Mouse (Mus musculus) hindbrain, postnatal 0 days (tissue): Measurements from ENCODE around the gene Cped1. TPM values are rescaled to one million over a fixed set of nuclear protein-coding genes. Genes with fewer than 3 reads are reported as not detected.

Source experiments
- ATAC-seq: fragments of 200-750 bp; cut with Nextera tagmentation; 2 replicates; pipeline ENCODE4 v1.8.0; 2017; ENCODE audit warnings: mild to moderate bottlenecking, moderate TSS enrichment, moderate library complexity
- DNase-seq: peaks from one replicate; pipeline ENCODE4 v3.0.0-alpha.2; 2015; ENCODE audit warnings: low spot score
- H3K27ac ChIP-seq: fragments of 300-500 bp; sonication (generic); 2 replicates; pipeline ENCODE4 v1.5.1; 2014; ENCODE audit warnings: mild to moderate bottlenecking
- H3K27me3 ChIP-seq: fragments of 300-500 bp; sonication (generic); 2 replicates; pipeline ENCODE4 v1.6.1; 2014; ENCODE audit warnings: low read length, mixed read lengths; ENCODE audit not compliant: insufficient read depth
- H3K36me3 ChIP-seq: fragments of 300-500 bp; sonication (generic); 2 replicates; pipeline ENCODE4 v1.6.1; 2014; ENCODE audit warnings: low read length, mixed read lengths; ENCODE audit not compliant: insufficient read depth
- H3K4me1 ChIP-seq: fragments of 300-500 bp; sonication (generic); 2 replicates; pipeline ENCODE4 v1.6.1; 2014; ENCODE audit warnings: antibody characterized with exemption, low read length, mixed read lengths; ENCODE audit not compliant: insufficient read depth
- H3K4me2 ChIP-seq: fragments of 300-500 bp; sonication (generic); 2 replicates; pipeline ENCODE4 v1.6.1; 2014; ENCODE audit warnings: low read depth, mild to moderate bottlenecking, low read length, moderate library complexity, mixed read lengths
- H3K4me3 ChIP-seq: fragments of 300-500 bp; sonication (generic); 2 replicates; pipeline ENCODE4 v1.5.1; 2014; ENCODE audit warnings: low read length
- H3K9ac ChIP-seq: fragments of 300-500 bp; sonication (generic); replicated peaks from 2 replicates; pipeline ENCODE4 v1.6.1; 2014; ENCODE audit warnings: mild to moderate bottlenecking, low read length, moderate library complexity, mixed read lengths
- H3K9me3 ChIP-seq: fragments of 300-500 bp; sonication (generic); 2 replicates; pipeline ENCODE4 v1.6.1; 2016; ENCODE audit warnings: low read length, mixed read lengths
- CTCF ChIP-seq: IDR thresholded peaks from 2 replicates; pipeline ENCODE4 v1.5.1; 2016; ENCODE audit warnings: antibody characterized with exemption, control low read depth, low read depth
- WGBS: fragments of 180-500 bp; shearing (Covaris S2); extraction: QIAGEN DNeasy Blood & Tissue Kit; methylation state at CpG from one replicate; pipeline ENCODE4 v1.1.7; 2014; 5-methylcytosine and 5-hydroxymethylcytosine counted together
- polyA plus RNA-seq: library from polyadenylated mRNA; unstranded; fragments of >200 nt; fragmentation: Nextera tagmentation; extraction: Ambion mirVana; gene quantifications from 2 replicates; pipeline ENCODE4 v1.2.1, GENCODE M21; 2015
- total RNA-seq: library from RNA; depleted of rRNA; stranded (reverse); fragments of >200 nt; gene quantifications from 2 replicates; pipeline ENCODE4 v1.2.3, GENCODE M21; 2014; rRNA removed

Cped1 gene
- 2.6 and 4.6 TPM in 2 replicates for total RNA-seq
- 2.5 and 3.1 TPM in 2 replicates for polyA plus RNA-seq

DNA sequence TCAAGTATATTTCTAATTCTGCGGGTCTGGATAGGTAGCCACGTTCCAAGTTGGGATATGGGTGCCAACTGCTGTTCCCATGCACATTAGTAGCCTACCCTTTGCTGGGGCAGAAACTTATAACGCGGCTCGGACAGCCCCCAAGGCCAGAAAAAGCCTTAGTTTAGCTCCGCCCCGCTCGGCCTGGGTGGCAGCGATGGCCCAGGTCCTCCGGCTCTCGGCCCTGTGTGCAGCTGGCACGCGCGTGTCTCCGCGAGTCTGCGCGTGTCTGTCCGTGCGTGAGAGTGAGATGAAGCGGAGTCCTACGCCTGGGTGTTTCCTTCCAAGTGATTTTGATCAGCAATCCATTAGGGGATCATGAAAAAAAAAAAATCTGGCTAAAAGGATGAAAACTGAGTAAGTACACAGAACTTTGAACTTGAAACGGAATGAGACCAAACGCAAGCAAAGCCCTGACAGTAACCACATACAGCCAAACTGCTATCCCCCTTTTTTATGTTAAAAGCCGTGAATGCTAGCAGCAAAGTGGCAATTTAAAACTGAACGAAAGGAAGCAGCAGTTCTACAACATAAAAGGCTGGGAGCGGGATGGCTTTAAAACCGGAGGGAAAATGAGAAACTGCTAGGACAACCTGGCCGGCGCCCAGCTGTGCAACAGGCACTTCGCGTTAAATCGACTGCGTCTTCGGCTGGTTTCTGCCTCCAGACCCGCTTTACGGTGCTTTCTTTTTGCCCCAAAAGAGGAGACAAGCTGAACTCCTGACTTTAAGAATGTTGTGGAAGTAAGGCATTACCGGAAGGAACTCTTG is at the start of gene Cped1:
Gene Cped1, plus strand, starts transcription at position 185 of the 809 bp plus-strand sequence.
- Histone ChIP-seq H3K4me2 (peak within 1 kb of the TSS; percentile 71), H3K4me3 (peak within 1 kb of the TSS; percentile 48), H3K27me3 (peaks cover 9% of the 10 kb centered on the region; the same call in 1 of the 2 replicates), H3K27ac (no peak within 1 kb of the TSS), H3K9ac (peak within 1 kb of the TSS; percentile 6; the same call in 1 of the 2 replicates), H3K36me3 (no peaks in the 10 kb centered on the region), H3K9me3 (no peaks in the 10 kb centered on the region), H3K4me1 (0 out of 2 replicates have a peak, but pooled peaks cover 4% of the 10 kb centered on the region)
- WGBS, result under 1% methylated on average over 38 of the region's 38 CpGs
- DNase-seq (peak; percentile 57), ATAC-seq (peak; percentile 68)
- TF ChIP-seq CTCF, result no peak

DNA sequence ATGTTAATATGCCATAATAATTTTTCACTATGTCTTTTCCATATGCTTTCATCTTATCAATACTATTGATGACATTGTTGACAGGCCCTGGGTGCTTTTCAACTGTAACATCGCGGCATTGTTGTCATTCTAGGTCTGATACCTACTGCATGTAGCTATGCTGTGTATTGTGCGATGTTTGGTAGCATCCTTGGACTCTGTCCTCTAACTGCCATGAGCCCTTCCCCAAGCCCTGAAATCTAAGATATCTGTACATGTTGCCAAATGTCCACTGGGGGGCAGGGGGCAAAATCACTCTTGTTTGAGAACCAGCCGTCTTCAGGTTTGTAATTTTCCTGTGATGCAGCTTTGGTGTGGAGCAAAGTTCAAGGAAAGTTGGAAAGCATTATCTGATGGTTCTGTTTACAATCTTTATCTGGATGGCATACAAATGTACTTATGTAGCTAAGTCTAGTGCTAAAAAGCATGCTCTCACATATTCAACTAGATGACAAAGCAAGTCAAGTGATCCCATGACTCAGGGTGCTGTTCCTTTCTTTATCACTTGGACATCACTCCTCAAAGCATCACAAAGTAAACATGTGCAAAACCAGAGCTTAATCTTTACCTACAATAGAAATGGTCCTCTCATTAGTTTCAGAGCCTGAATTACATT is 47.6 kb upstream of the Cped1 start:
- Histone ChIP-seq H3K9me3 (no peaks in the 10 kb centered on the region), H3K4me1 (no peaks in the 10 kb centered on the region), H3K4me3 (no peak overlapping the region), H3K36me3 (no peaks in the 10 kb centered on the region), H3K4me2 (no peak overlapping the region), H3K27ac (no peak overlapping the region), H3K9ac (no peak overlapping the region), H3K27me3 (no peaks in the 10 kb centered on the region)
- ATAC-seq, result no peak
- WGBS, result 84% methylated on average over 4 of the region's 4 CpGs
- TF ChIP-seq CTCF, result no peak
- DNase-seq, result no peak

DNA sequence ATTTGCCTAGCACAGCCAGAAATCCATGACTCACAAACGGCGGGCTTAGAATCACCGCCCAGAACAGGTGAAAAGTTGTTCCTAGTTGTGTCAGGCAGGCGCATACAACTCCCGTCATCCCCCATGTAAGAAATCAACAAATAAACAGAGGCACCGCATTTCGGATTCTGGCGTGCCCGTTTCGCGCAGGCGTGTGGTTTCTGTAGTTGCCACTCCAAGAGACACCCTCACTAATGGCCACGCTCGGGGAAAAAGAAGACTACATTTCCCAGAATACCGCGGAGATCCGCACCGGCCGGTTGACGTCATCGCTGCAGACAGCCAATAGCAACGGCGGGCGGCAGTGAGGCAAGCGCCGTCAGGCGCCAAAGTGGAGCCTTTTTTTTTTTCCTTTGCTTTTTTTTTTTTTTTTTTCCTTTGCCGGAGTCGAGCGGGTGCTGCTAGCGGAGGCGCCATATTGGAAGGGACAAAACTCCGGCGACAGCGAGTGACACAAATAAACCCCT is 36.4 kb upstream of the Cped1 start, which contains the start of gene Ing3:
Gene Ing3, plus strand, starts transcription at position 346 of the 506 bp plus-strand sequence.
- no peak for TF ChIP-seq CTCF
- 0% methylated on average over 35 of the region's 35 CpGs for WGBS
- Histone ChIP-seq H3K9me3 (no peaks in the 10 kb centered on the region), H3K4me1 (peaks cover 8% of the 10 kb centered on the region), H3K9ac (peak within 1 kb of the TSS; percentile 75), H3K4me2 (peak within 1 kb of the TSS; percentile 84), H3K27ac (peak within 1 kb of the TSS; percentile 99), H3K36me3 (peaks cover 4% of the 10 kb centered on the region; the same call in 1 of the 2 replicates), H3K27me3 (no peaks in the 10 kb centered on the region), H3K4me3 (peak within 1 kb of the TSS; percentile 68)
- DNase-seq (peak; percentile 99), ATAC-seq (peak; percentile 98)

DNA sequence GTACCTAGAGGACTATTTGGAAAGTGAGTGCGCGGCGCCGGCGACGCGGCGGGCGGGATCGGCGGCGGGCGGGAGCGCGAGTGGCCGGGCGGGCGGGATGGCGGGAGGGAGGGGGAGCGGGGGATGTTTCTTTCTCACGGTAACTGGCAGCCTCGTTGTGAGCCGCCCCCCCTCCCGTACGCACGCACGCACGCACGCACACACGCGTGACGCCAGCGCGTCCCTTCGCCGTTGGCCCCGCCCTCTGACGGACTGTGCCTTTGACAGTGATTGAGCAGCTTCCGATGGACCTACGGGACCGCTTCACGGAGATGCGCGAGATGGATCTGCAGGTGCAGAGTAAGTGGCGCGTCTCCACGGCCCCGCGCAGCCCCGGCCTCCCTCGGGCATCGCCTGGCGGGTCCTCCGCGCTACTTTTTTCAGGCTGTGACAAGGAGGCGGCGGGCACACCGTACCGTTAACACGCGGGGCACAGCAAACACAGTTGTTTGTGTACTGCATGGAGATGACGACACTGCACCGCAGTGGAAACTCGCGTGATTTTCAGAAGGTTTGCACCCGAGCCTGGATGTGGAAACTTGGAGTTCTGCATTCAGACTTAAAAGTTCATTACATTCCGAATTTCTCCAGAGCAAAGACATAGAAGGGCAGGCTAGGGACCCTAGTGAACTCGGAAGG is 35.8 kb upstream of the Cped1 start:
- Histone ChIP-seq H3K4me1 (peaks cover 8% of the 10 kb centered on the region), H3K27me3 (no peaks in the 10 kb centered on the region), H3K9ac (peak overlapping the region; percentile 75), H3K27ac (peak overlapping the region; percentile 99), H3K9me3 (no peaks in the 10 kb centered on the region), H3K4me3 (peak overlapping the region; percentile 68), H3K36me3 (peaks cover 8% of the 10 kb centered on the region; the same call in 1 of the 2 replicates), H3K4me2 (peak overlapping the region; percentile 84)
- ATAC-seq, result peak; percentile 97
- WGBS, result under 1% methylated on average over 40 of the region's 68 CpGs
- peak; percentile 98 for DNase-seq
- TF ChIP-seq CTCF, result peak; percentile 37; the same call in 1 of the 2 replicates

GRCm38 (mm10) chr6:21950676-21951075 is 35.0 kb upstream of the Cped1 start:
- DNase-seq, result no peak
- Histone ChIP-seq H3K27ac (peak overlapping the region; percentile 99; the same call in 1 of the 2 replicates), H3K4me1 (peaks cover 8% of the 10 kb centered on the region), H3K9me3 (no peaks in the 10 kb centered on the region), H3K36me3 (peaks cover 16% of the 10 kb centered on the region; the same call in 1 of the 2 replicates), H3K9ac (peak overlapping the region; percentile 75), H3K4me2 (peak overlapping the region; percentile 84), H3K4me3 (peak overlapping the region; percentile 68), H3K27me3 (no peaks in the 10 kb centered on the region)
- no peak for ATAC-seq
- 73% methylated on average over 2 of the region's 2 CpGs for WGBS
- TF ChIP-seq CTCF, result no peak

DNA sequence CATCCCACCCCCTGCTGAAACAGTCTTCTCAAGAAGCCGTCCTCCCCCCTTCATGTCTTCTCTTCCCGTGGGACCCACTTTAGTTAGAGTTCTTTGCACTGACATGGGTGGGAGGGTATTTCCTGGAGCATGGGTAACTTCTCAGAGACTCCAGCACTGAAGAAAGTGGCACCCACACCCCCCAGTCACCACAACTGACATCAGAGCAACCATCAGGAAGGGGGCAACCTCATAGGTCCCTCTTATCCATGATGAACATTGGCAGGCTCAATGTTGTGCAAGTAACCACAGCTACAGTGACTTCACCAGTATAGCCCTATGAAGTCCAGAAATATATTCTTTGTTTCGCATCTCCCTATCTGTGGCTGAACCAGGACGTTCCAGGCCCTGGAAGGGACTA is 30.2 kb upstream of the Cped1 start:
- H3K27me3 ChIP-seq, result no peaks in the 10 kb centered on the region
- no peak for TF ChIP-seq CTCF
- peaks cover 18% of the 10 kb centered on the region; the same call in 1 of the 2 replicates for H3K36me3 ChIP-seq
- no peak overlapping the region for H3K9ac ChIP-seq
- no peak overlapping the region for H3K27ac ChIP-seq
- no peak for DNase-seq
- H3K4me1 ChIP-seq, result peaks cover 6% of the 10 kb centered on the region
- no peak overlapping the region for H3K4me3 ChIP-seq
- H3K4me2 ChIP-seq, result no peak overlapping the region
- H3K9me3 ChIP-seq, result no peaks in the 10 kb centered on the region
- 89% methylated on average over 4 of the region's 4 CpGs for WGBS
- ATAC-seq, result no peak
